Mouse (Mus musculus): ENCODE measurements around the gene Vmn2r114. TPM values are rescaled to one million over a fixed set of nuclear protein-coding genes. Genes with fewer than 3 reads are reported as not detected.
"Not testable (repeated sequence)": the region's sequence is repeated elsewhere in the genome, so short reads cannot be mapped to it uniquely, and the experiment has no call there.

The Vmn2r114 gene
- 0.13 and 0.20 TPM in 2 replicates for polyA plus RNA-seq (2011; ENCODE audit: insufficient read depth, insufficient read length, low replicate concordance, missing spikeins)

- not testable (repeated sequence) for H3K27ac ChIP-seq (ENCODE audit: control insufficient read depth, insufficient read depth, low read depth, low read length, poor library complexity)
Measured at GRCm38 (mm10) chr17:23312437-23312836, at the start of gene Vmn2r114. Gene Vmn2r114, minus strand, starts transcription at chr17:23312537.

GRCm38 (mm10) chr17:23351644-23352043 lies 39.3 kb upstream of the Vmn2r114 start:
- 70% methylated on average over 1 of the region's 1 CpGs for WGBS
- Histone ChIP-seq H3K4me1 (ENCODE audit: control insufficient read depth, insufficient read depth, low read length) (no peaks in the 10 kb centered on the region), H3K4me3 (replicated peaks; ENCODE audit: control insufficient read depth, low read depth, low read length) (no peak overlapping the region), H3K27ac (ENCODE audit: control insufficient read depth, insufficient read depth, low read depth, low read length, poor library complexity) (no peak overlapping the region)
- no peak for TF ChIP-seq CTCF (IDR thresholded peaks at IDR 0.05; ENCODE audit: control insufficient read depth, insufficient read depth, low read length)
- TF ChIP-seq POLR2A (IDR thresholded peaks at IDR 0.05; ENCODE audit: borderline replicate concordance, control insufficient read depth, low read depth, low read length) = no peak

More at GRCm38 (mm10) chr17:23312437-23312836, at the start of gene Vmn2r114:
- 55% methylated on average over 2 of the region's 2 CpGs for WGBS
- not testable (repeated sequence) for H3K4me3 ChIP-seq (replicated peaks; ENCODE audit: control insufficient read depth, low read depth, low read length); H3K4me1 ChIP-seq (ENCODE audit: control insufficient read depth, insufficient read depth, low read length)

GRCm38 (mm10) chr17:23343441-23343840 lies 31.1 kb upstream of the Vmn2r114 start, which contains the start of gene Vmn2r115:
Gene Vmn2r115, plus strand, starts transcription at chr17:23343741.
- H3K4me1 ChIP-seq (ENCODE audit: control insufficient read depth, insufficient read depth, low read length); H3K4me3 ChIP-seq (replicated peaks; ENCODE audit: control insufficient read depth, low read depth, low read length); H3K27ac ChIP-seq (ENCODE audit: control insufficient read depth, insufficient read depth, low read depth, low read length, poor library complexity): not testable (repeated sequence)
- WGBS = 39% methylated on average over 2 of the region's 2 CpGs

- TF ChIP-seq POLR2A (IDR thresholded peaks at IDR 0.05; ENCODE audit: borderline replicate concordance, control insufficient read depth, low read depth, low read length) (no peak), CTCF (IDR thresholded peaks at IDR 0.05; ENCODE audit: control insufficient read depth, insufficient read depth, low read length) (no peak)
- Histone ChIP-seq H3K4me3 (replicated peaks; ENCODE audit: control insufficient read depth, low read depth, low read length) (no peak overlapping the region), H3K4me1 (ENCODE audit: control insufficient read depth, insufficient read depth, low read length) (no peaks in the 10 kb centered on the region), H3K27ac (ENCODE audit: control insufficient read depth, insufficient read depth, low read depth, low read length, poor library complexity) (no peak overlapping the region)
- 69% methylated on average over 6 of the region's 6 CpGs for WGBS
Measured at GRCm38 (mm10) chr17:23330657-23331056, 18.3 kb upstream of the Vmn2r114 start.

Other genes with a start within 250 kb of the Vmn2r114 start
- gene Zfp40, start 119.3 kb downstream of the Vmn2r114 start, polyA plus RNA-seq (2011; ENCODE audit: insufficient read depth, insufficient read length, low replicate concordance, missing spikeins) = 1.5 TPM in 2 replicates
- gene Vmn2r115, start 31.2 kb upstream of the Vmn2r114 start, polyA plus RNA-seq (2011; ENCODE audit: insufficient read depth, insufficient read length, low replicate concordance, missing spikeins) = not detected in 2 replicates
- gene Vmn2r116, start 72.1 kb upstream of the Vmn2r114 start, polyA plus RNA-seq (2011; ENCODE audit: insufficient read depth, insufficient read length, low replicate concordance, missing spikeins) = not detected in 2 replicates
- gene Vmn2r117, start 167.2 kb upstream of the Vmn2r114 start, polyA plus RNA-seq (2011; ENCODE audit: insufficient read depth, insufficient read length, low replicate concordance, missing spikeins) = not detected in 2 replicates